Mouse (Mus musculus): ENCODE measurements at regions not wholly inside any gene's neighbourhood (a gene's known extent, or its start where the extent isn't known, plus 50 kb on each side); places are given as distances from the start of the nearest gene placed in this dataset.

DNA sequence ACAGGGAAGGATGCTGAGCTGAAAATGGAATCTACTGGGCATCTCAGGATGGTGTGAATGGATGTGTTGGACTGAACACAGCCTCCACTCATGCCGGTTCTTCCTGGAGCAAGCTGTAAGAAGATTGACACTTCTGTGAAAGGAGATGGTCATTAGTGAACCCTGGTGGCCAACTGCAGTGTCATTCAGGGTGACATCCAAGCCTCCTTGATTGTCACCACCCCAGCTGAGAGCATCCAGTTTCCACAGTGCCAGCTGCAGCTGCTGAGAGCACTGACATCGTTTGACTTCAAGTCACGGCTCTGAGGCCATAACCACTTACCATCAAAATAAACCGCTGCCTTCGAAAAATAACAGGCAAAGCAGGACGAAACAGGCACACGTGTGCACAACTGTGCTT, 121.9 kb upstream of the Agap1 start:
- no peak for ATAC-seq (ENCODE audit: low FRiP score)
- no peaks in the 10 kb centered on the region for H3K4me1 ChIP-seq
- 69% methylated on average over 7 of the region's 7 CpGs for WGBS
- H3K4me2 ChIP-seq: no peak overlapping the region
- no peak overlapping the region for H3K27ac ChIP-seq (replicated peaks)
- H3K27me3 ChIP-seq (replicated peaks): no peaks in the 10 kb centered on the region
- no peak overlapping the region for H3K9ac ChIP-seq (replicated peaks)
- no peaks in the 10 kb centered on the region for H3K9me3 ChIP-seq (replicated peaks)
- no peaks in the 10 kb centered on the region for H3K36me3 ChIP-seq
- no peak overlapping the region for H3K4me3 ChIP-seq (replicated peaks)

DNA sequence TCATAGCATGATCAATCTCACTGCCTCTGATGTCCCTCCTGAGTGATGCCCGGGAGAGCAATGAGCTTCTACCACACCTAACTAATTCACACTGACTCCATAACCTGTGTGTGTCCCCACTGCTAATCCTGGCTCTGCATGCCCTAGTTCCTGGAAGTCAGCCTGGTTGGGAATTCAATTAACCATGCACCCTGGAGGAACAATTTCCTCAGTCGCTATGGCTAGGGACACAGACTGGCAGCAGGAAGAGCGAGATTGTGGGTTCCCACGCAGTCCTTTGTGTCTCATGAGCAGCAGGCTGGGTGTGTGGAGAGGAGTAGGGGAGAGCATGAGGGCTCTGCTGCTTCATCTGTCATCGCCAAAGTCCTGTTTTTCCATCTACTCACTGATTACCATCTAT, 116.7 kb upstream of the Agap1 start:
- Histone ChIP-seq H3K9ac (replicated peaks) (no peak overlapping the region), H3K4me2 (no peak overlapping the region), H3K36me3 (no peaks in the 10 kb centered on the region), H3K27ac (replicated peaks) (no peak overlapping the region), H3K27me3 (replicated peaks) (no peaks in the 10 kb centered on the region), H3K4me3 (replicated peaks) (no peak overlapping the region), H3K9me3 (replicated peaks) (no peaks in the 10 kb centered on the region), H3K4me1 (no peaks in the 10 kb centered on the region)
- 74% methylated on average over 5 of the region's 5 CpGs for WGBS
- ATAC-seq (ENCODE audit: low FRiP score): no peak

- Histone ChIP-seq H3K9me3 (replicated peaks) (no peaks in the 10 kb centered on the region), H3K36me3 (no peaks in the 10 kb centered on the region), H3K27ac (replicated peaks) (no peak overlapping the region), H3K4me3 (replicated peaks) (no peak overlapping the region), H3K27me3 (replicated peaks) (no peaks in the 10 kb centered on the region), H3K4me2 (no peak overlapping the region), H3K4me1 (no peaks in the 10 kb centered on the region), H3K9ac (replicated peaks) (no peak overlapping the region)
- ATAC-seq (ENCODE audit: low FRiP score): no peak
- 49% methylated on average over 4 of the region's 4 CpGs for whole genome bisulfite sequencing
These were observed 111.8 kb upstream of the Agap1 start for GRCm38 (mm10) chr1:89342794-89343193.

DNA sequence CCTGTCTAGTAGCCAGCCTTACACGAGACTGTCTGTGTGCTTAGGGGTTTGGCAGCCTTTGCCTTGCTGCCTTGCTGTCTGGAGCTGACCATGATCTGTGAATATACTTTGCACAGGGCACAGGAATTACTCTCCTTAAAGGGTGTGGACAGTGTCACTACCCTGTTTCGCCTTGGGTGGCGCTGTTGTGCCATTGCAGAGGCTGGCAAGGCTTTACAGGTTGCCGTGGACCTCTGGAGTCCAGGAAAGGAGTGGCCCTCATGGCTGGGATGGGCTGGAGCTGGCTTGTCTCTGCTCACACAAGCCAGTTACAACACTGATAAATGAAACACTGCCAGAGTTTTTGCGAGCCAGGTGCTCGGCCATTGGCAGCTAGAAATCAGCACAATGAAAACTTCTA, 110.1 kb upstream of the Agap1 start:
- Histone ChIP-seq H3K27ac (replicated peaks) (no peak overlapping the region), H3K9ac (replicated peaks) (no peak overlapping the region), H3K4me1 (no peaks in the 10 kb centered on the region), H3K36me3 (no peaks in the 10 kb centered on the region), H3K4me2 (no peak overlapping the region), H3K4me3 (replicated peaks) (no peak overlapping the region), H3K27me3 (replicated peaks) (no peaks in the 10 kb centered on the region), H3K9me3 (replicated peaks) (no peaks in the 10 kb centered on the region)
- 40% methylated on average over 6 of the region's 6 CpGs for WGBS
- no peak for ATAC-seq (ENCODE audit: low FRiP score)

GRCm38 (mm10) chr1:89347341-89347740, 107.3 kb upstream of the Agap1 start:
- 74% methylated on average over 3 of the region's 3 CpGs for WGBS
- no peak for ATAC-seq (ENCODE audit: low FRiP score)

GRCm38 (mm10) chr1:89352936-89353335, 101.7 kb upstream of the Agap1 start:
- Histone ChIP-seq H3K4me1 (no peaks in the 10 kb centered on the region), H3K4me2 (no peak overlapping the region), H3K9me3 (replicated peaks) (no peaks in the 10 kb centered on the region), H3K9ac (replicated peaks) (no peak overlapping the region), H3K36me3 (no peaks in the 10 kb centered on the region), H3K27ac (replicated peaks) (no peak overlapping the region), H3K27me3 (replicated peaks) (no peaks in the 10 kb centered on the region), H3K4me3 (replicated peaks) (no peak overlapping the region)
- 44% methylated on average over 4 of the region's 4 CpGs for WGBS
- no peak for ATAC-seq (ENCODE audit: low FRiP score)

More at GRCm38 (mm10) chr1:89347341-89347740, 107.3 kb upstream of the Agap1 start:
- Histone ChIP-seq H3K36me3 (no peaks in the 10 kb centered on the region), H3K4me1 (no peaks in the 10 kb centered on the region), H3K4me3 (replicated peaks) (no peak overlapping the region), H3K4me2 (no peak overlapping the region), H3K27ac (replicated peaks) (no peak overlapping the region), H3K9ac (replicated peaks) (no peak overlapping the region), H3K9me3 (replicated peaks) (no peaks in the 10 kb centered on the region), H3K27me3 (replicated peaks) (no peaks in the 10 kb centered on the region)

DNA sequence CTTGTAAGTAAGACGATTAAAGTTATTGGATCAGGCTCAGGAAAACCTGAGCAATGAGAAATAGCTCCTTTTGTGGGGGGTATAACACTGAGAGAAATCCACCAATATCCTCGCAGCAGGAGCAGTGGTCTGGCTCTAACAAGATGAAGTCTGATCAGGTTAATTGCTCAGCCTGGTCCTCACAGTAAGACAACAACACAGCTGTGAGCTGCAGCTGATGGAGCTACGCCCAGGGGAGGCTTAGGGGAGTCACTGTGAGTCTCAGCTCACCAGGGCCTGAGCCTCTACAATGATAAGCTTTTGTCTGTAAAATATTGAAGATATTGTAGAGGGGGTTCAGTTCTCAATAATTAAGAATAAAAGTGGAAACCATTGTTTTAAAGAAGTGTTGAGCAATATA, 95.3 kb upstream of the Agap1 start:
- no peaks in the 10 kb centered on the region for H3K27me3 ChIP-seq (replicated peaks)
- WGBS: 61% methylated on average over 3 of the region's 3 CpGs
- H3K4me2 ChIP-seq: no peak overlapping the region
- no peak for ATAC-seq (ENCODE audit: low FRiP score)
- H3K9ac ChIP-seq (replicated peaks): no peak overlapping the region
- H3K9me3 ChIP-seq (replicated peaks): no peaks in the 10 kb centered on the region
- H3K36me3 ChIP-seq: no peaks in the 10 kb centered on the region
- no peaks in the 10 kb centered on the region for H3K4me1 ChIP-seq
- no peak overlapping the region for H3K4me3 ChIP-seq (replicated peaks)
- H3K27ac ChIP-seq (replicated peaks): no peak overlapping the region

- ATAC-seq (ENCODE audit: low FRiP score): peak; percentile 55
- H3K9ac ChIP-seq (replicated peaks): no peak overlapping the region
- no peak overlapping the region for H3K4me3 ChIP-seq (replicated peaks)
- H3K4me1 ChIP-seq: no peaks in the 10 kb centered on the region
- no peak overlapping the region for H3K4me2 ChIP-seq
- H3K27ac ChIP-seq (replicated peaks): no peak overlapping the region
- WGBS: 49% methylated on average over 12 of the region's 12 CpGs
- no peaks in the 10 kb centered on the region for H3K36me3 ChIP-seq
- H3K27me3 ChIP-seq (replicated peaks): no peaks in the 10 kb centered on the region
- no peaks in the 10 kb centered on the region for H3K9me3 ChIP-seq (replicated peaks)
These were observed 89.9 kb upstream of the Agap1 start for GRCm38 (mm10) chr1:89364547-89365305.

GRCm38 (mm10) chr1:89366891-89367290, 87.7 kb upstream of the Agap1 start:
- no peak overlapping the region for H3K4me3 ChIP-seq (replicated peaks)

GRCm38 (mm10) chr1:89373806-89374205, 80.8 kb upstream of the Agap1 start:
- no peak for ATAC-seq (ENCODE audit: low FRiP score)
- no peak overlapping the region for H3K9ac ChIP-seq (replicated peaks)
- 0 out of 2 replicates have a peak, but pooled peaks cover under 1% of the 10 kb centered on the region for H3K9me3 ChIP-seq (replicated peaks)
- H3K4me3 ChIP-seq (replicated peaks): no peak overlapping the region
- no peak overlapping the region for H3K27ac ChIP-seq (replicated peaks)
- H3K27me3 ChIP-seq (replicated peaks): no peaks in the 10 kb centered on the region
- H3K36me3 ChIP-seq: no peaks in the 10 kb centered on the region
- no peak overlapping the region for H3K4me2 ChIP-seq
- H3K4me1 ChIP-seq: no peaks in the 10 kb centered on the region

More at GRCm38 (mm10) chr1:89366891-89367290, 87.7 kb upstream of the Agap1 start:
- no peak overlapping the region for H3K9ac ChIP-seq (replicated peaks)
- no peaks in the 10 kb centered on the region for H3K27me3 ChIP-seq (replicated peaks)
- H3K9me3 ChIP-seq (replicated peaks): no peaks in the 10 kb centered on the region
- no peak overlapping the region for H3K27ac ChIP-seq (replicated peaks)
- H3K4me2 ChIP-seq: no peak overlapping the region
- no peak for ATAC-seq (ENCODE audit: low FRiP score)
- H3K36me3 ChIP-seq: no peaks in the 10 kb centered on the region
- no peaks in the 10 kb centered on the region for H3K4me1 ChIP-seq
- 90% methylated on average over 5 of the region's 5 CpGs for WGBS

- Histone ChIP-seq H3K9ac (replicated peaks) (no peak overlapping the region), H3K27me3 (replicated peaks) (no peaks in the 10 kb centered on the region), H3K9me3 (replicated peaks) (0 out of 2 replicates have a peak, but pooled peaks cover 2% of the 10 kb centered on the region), H3K4me2 (no peak overlapping the region), H3K4me1 (no peaks in the 10 kb centered on the region), H3K4me3 (replicated peaks) (no peak overlapping the region), H3K36me3 (no peaks in the 10 kb centered on the region), H3K27ac (replicated peaks) (no peak overlapping the region)
- WGBS: 96% methylated on average over 2 of the region's 2 CpGs
- ATAC-seq (ENCODE audit: low FRiP score): no peak
These were observed 80.3 kb upstream of the Agap1 start for GRCm38 (mm10) chr1:89374271-89374670.

DNA sequence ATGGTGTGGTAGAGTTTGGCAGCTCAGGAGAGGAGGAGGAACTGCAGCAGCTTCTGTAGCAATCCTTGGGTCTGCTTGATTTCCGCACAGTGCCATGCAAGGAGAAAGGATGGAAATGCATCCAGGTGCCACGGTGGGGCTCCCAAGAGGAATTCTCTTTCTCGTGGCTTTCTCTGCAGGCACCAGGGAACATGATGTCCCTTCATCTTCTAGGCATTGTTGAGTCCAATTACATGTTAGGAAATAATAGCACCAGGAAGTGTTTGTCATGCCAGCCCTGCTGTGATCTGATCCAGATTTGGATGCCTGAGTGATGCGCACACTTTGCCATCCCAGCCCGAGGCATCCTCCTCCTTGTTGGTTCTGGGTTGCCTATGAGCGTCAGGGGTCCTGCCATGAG, 72.6 kb upstream of the Agap1 start:
- WGBS: 76% methylated on average over 6 of the region's 6 CpGs

More for the DNA sequence above, 72.6 kb upstream of the Agap1 start:
- Histone ChIP-seq H3K4me3 (replicated peaks) (no peak overlapping the region), H3K27me3 (replicated peaks) (no peaks in the 10 kb centered on the region), H3K9me3 (replicated peaks) (0 out of 2 replicates have a peak, but pooled peaks cover 2% of the 10 kb centered on the region), H3K9ac (replicated peaks) (no peak overlapping the region), H3K4me2 (no peak overlapping the region), H3K4me1 (no peaks in the 10 kb centered on the region), H3K36me3 (no peaks in the 10 kb centered on the region), H3K27ac (replicated peaks) (no peak overlapping the region)
- no peak for ATAC-seq (ENCODE audit: low FRiP score)

All from neural tube, embryonic 15.5 days (tissue).